Mouse (Mus musculus) splenic B cell, adult 2 months (primary cell): ENCODE measurements around the gene Slc22a12.

Experiments
- DNase-seq: peaks from one replicate; pipeline ENCODE4 v3.0.0-alpha.2; 2011; ENCODE audit warnings: low read depth, low spot score
- H3K27me3 ChIP-seq: 2 replicates; pipeline ENCODE4 v1.6.1; 2012; ENCODE audit warnings: mild to moderate bottlenecking, low read length, moderate library complexity, mixed read lengths; ENCODE audit not compliant: control insufficient read depth, poor library complexity, insufficient read depth, severe bottlenecking
- H3K36me3 ChIP-seq: 2 replicates; pipeline ENCODE4 v1.6.1; 2012; ENCODE audit warnings: mild to moderate bottlenecking, low read length, moderate library complexity, mixed read lengths; ENCODE audit not compliant: control insufficient read depth, poor library complexity, insufficient read depth, severe bottlenecking

Gene Slc22a12

DNA sequence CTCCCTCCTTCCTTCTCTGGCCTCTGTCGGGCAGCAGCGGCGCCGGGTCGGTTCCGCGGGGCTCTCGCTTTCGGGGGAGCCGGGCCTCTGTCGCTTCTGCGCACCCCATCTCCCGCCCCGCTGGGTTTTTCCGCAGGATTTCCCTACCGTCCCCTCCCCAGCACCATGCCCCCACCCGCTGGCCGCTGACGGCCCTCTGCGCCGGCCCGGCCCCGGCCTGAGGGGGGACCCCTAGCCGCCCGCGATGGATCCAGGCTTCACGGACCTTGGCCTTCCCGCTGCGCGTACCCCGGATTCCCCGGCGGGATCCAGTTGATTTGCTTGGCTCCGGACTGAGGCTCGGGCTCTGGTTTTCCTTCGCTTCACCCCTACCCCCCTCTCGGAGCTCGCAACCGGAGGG is 45.0 kb downstream of the Slc22a12 start:
- Histone ChIP-seq H3K36me3 (no peaks in the 10 kb centered on the region), H3K27me3 (no peaks in the 10 kb centered on the region)
- no peak for DNase-seq

DNA sequence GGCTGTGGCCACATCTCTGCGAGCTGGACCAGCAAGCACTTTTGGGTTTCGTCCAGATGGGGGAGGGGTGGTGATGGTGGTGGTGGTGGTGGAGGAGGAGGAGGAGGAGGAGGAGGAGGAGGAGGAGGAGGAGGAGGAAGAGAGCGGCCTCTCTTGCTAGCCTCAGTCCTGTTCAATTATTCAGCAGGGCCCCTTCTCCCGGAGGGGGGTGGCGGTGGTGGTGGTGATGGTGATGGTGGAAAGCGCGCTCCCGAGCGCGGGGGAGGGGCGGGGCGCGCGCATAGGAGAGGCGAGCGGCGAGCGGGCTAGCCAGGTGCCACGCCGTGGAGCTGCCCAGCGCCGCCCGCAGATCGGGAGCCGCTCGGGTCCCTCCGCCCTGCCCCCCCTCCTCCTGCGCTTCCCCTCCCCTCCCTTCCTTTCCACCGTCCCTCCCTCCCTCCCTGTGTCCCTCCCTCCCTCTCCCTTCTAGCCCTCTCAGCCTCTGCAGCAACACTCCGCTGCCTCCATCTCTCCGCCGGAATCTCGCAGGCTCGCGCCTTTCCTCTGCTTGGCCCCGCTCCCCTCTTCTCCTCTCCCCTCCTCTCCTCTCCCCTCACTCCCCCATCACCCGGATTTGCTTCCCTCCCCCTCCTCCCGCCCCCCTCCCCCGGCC is 45.6 kb downstream of the Slc22a12 start:
- H3K36me3 ChIP-seq: no peaks in the 10 kb centered on the region
- peak; percentile 23 for DNase-seq
- H3K27me3 ChIP-seq: no peaks in the 10 kb centered on the region

DNA sequence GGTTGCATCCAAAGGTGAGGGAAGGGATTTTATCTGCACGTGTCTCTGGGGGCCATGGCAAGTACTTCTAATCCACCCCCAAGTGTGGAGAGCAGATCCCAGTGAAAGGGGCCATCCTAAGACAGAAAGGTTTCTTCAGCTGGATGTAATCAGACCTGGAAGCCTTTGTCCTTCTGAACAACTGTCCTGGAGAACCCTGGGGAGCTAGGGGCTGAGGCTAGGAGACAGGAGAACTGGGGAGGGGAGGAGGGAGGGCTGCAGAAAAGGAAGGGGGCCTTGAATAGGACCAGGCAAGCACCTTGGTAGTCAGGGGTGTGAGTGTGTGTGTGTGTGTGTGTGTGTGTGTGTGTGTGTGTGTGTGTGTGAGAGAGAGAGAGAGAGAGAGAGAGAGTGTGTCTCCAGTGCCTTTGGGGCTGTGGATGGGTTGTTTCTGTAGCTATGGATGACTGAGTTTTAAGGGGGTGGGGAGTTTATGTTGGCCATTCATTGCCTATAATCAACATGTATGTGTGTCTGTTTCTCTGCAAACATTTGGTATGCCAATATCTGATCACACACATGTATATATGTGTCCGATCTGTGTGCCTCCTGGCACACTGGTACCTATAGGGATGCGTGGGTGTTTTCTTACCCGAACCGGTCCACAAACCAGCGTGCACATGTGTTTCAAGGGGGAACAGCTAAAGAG is 46.2 kb downstream of the Slc22a12 start:
- no peak for DNase-seq
- H3K36me3 ChIP-seq: no peaks in the 10 kb centered on the region
- no peaks in the 10 kb centered on the region for H3K27me3 ChIP-seq

DNA sequence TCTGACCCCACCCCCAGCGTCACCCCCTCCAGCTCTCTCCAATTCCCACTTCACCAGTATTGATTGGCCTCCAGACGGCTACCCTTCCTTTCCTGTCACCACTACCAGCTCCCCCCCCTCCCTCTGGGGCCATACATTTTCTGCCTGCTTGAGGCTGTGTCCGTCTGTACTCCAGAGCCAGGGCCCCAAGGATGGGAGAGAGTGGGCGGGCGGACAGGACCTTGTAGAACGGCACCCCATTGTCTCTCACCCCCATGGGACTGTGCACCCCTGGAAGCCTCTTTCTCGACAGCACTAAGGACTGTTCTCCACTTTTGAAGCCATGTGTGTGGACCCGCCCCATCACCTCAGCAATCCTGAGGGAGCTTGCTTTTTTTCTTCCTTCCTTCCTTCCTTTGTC is 47.1 kb downstream of the Slc22a12 start:
- H3K36me3 ChIP-seq: no peaks in the 10 kb centered on the region
- H3K27me3 ChIP-seq: no peaks in the 10 kb centered on the region
- DNase-seq: no peak

DNA sequence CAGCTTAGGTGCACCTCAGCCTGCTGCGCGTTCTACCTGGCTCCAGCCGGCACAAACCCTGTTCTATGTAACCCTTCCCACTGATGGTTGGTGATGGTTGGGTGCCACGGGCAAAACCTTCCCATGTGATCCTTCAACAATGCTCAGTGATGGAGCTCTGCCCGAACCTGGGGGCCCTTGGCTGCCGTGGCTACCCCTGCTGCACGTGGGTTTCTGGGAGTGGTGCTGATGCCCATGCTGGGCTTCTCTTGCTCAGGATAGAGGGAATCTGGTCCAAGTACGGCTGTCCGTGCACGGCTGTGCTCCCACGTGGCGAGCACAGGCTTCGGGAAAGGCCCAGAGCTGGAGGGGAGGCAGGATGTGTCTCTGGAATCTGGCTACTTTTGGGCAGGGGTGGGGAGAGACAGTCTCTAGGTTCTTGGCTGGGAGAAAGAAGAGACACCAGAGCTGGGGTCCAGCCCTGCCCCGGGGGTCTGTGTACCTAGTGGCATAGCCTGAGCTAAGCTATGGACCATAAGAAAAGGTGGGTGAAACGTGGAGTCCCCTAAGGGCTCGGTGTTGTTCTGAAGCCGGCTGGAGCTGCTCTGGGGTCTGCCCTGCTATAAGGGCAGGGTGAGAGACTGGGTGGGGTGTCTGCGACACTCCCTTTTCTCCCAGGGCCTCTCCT is 48.2 kb downstream of the Slc22a12 start:
- no peaks in the 10 kb centered on the region for H3K27me3 ChIP-seq
- no peaks in the 10 kb centered on the region for H3K36me3 ChIP-seq
- DNase-seq: no peak

DNA sequence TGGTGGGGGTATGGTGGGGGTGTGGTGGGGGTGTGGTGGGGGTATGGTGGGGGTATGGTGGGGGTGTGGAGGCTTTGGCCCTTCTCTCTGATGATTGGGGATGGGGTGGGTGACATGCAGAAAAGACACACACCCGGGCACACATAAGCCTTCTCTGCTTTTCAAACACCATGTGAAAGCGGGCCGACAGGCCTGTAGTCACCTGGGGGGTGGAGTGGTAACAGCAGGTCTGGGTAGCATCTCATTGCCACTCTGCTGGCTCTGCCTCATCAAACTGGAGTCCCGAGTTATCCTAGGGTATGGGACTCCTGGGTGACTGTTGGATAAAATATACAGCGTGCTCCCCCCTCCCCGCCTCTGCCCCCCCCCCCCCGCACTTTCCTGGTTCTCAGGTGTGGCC is 48.8 kb downstream of the Slc22a12 start:
- H3K27me3 ChIP-seq: no peaks in the 10 kb centered on the region
- DNase-seq: no peak
- no peaks in the 10 kb centered on the region for H3K36me3 ChIP-seq

DNA sequence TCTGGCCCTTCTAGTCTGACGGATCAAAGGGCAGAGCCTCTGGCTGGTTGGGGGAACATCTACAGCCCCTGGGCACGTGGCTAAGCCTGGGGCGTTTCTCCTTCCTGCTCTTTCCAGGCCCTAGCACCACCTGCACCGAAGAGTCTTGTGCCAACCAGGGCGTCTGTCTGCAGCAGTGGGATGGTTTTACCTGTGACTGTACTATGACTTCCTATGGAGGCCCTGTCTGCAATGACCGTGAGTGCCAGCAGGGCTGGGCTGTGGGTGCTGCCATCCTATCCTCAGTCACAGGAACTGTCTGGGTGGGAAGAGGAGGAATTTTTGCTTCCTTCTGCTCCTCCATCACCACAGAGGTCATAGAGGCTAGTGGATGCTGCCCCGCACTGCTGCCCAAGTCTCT is 49.6 kb downstream of the Slc22a12 start:
- no peaks in the 10 kb centered on the region for H3K27me3 ChIP-seq
- DNase-seq: no peak
- no peaks in the 10 kb centered on the region for H3K36me3 ChIP-seq

DNA sequence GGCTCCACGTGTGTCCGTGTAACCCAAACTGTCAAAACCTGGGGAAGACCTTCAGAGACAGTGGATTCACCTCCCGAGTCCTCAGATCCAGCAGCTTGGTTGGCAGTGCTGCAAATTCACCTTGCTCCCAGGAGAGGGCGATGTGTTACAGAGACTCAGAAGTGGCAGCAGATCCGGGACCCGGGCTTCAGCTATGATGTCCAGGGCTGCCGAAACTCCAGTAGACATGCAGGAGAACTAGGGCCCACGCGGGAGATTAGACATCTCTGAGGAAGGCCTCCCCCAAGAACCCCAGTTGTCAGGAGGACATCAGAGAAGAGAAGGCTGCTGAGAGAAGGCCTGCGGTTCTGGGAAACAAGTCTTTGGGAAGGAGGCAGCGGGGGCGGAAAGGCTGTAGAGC is 50.7 kb downstream of the Slc22a12 start:
- no peaks in the 10 kb centered on the region for H3K27me3 ChIP-seq
- DNase-seq: peak; percentile 72
- H3K36me3 ChIP-seq: no peaks in the 10 kb centered on the region

DNA sequence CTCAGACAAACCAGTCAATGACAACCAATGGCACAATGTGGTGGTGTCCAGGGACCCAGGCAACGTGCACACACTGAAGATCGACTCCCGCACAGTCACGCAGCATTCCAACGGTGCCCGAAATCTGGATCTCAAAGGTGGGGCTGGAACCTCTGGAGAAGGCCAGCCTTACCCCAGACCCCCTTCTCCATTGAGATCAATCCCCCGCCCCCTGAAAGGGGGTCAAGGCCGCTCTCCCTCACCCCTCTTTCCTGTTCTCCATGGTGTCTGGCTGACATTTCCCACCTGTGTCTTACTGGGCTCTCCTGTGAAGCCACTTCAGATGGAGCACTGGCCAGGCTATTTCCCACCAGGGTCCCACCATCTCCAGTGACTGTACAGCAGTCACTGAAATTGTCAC is 51.3 kb downstream of the Slc22a12 start:
- Histone ChIP-seq H3K36me3 (no peaks in the 10 kb centered on the region), H3K27me3 (no peaks in the 10 kb centered on the region)
- DNase-seq: no peak

DNA sequence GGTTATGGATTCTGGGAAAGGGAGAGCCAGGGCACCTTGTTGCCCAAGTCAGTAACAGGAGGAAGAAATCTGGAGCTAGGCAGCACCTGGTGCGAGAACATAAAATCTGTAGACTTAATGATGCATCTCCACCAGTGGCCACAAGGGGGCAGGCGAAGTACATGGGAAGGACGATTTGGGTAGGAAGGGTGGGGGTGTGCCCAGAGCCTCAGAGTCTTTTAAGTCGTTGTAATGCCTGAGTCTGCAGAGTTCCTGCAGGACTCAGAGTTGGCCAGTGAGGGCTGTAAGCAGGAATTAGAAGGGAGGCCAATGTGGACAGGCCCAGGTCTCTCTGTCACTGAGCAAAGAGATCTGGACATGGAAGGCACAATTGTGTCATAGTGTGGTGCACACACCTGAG is 53.8 kb downstream of the Slc22a12 start:
- no peaks in the 10 kb centered on the region for H3K36me3 ChIP-seq
- no peaks in the 10 kb centered on the region for H3K27me3 ChIP-seq
- DNase-seq: peak; percentile 90
